Mouse (Mus musculus) C2C12 (cell line): ENCODE data around the gene Gh. TPM values are rescaled to one million over a fixed set of nuclear protein-coding genes. Genes with fewer than 3 reads are reported as not detected.

Experiments used
- H3K27me3 ChIP-seq: one replicate; pipeline ENCODE4 v1.6.1; 2011; ENCODE audit not compliant: control insufficient read depth, insufficient read depth, insufficient read length
- H3K36me3 ChIP-seq: one replicate; pipeline ENCODE4 v1.6.1; 2011; ENCODE audit not compliant: control insufficient read depth, insufficient read depth
- H3K4me3 ChIP-seq: one replicate; pipeline ENCODE4 v1.5.1; 2011; ENCODE audit warnings: mild to moderate bottlenecking, control low read depth; ENCODE audit not compliant: poor library complexity, insufficient read depth, severe bottlenecking
- H3K79me2 ChIP-seq: one replicate; pipeline ENCODE4 v1.6.1; 2011; ENCODE audit not compliant: control insufficient read depth, insufficient read depth
- H3K79me3 ChIP-seq: one replicate; pipeline ENCODE4 v1.6.1; 2011; ENCODE audit warnings: low read depth, control low read depth
- H3ac ChIP-seq: one replicate; pipeline ENCODE3; 2011; ENCODE audit warnings: low read depth; ENCODE audit not compliant: control insufficient read depth, insufficient read length
- CEBPB ChIP-seq: IDR thresholded peaks from one replicate; pipeline ENCODE4 v1.6.1; 2011; ENCODE audit warnings: low read depth, mild to moderate bottlenecking, control low read depth, moderate library complexity
- CTCF ChIP-seq: IDR thresholded peaks from one replicate; pipeline ENCODE4 v1.5.1; 2011; ENCODE audit not compliant: control insufficient read depth, insufficient read depth, insufficient read length
- FOSL1 ChIP-seq: IDR thresholded peaks from one replicate; pipeline ENCODE4 v1.8.0; 2011; ENCODE audit warnings: mild to moderate bottlenecking, low read length; ENCODE audit not compliant: poor library complexity, insufficient read depth, severe bottlenecking
- MAX ChIP-seq: IDR thresholded peaks from one replicate; pipeline ENCODE4 v1.6.1; 2011; ENCODE audit warnings: mild to moderate bottlenecking, control low read depth
- MYOD1 ChIP-seq: IDR thresholded peaks from one replicate; pipeline ENCODE4 v1.6.1; 2011; ENCODE audit warnings: low read depth; ENCODE audit not compliant: control insufficient read depth, insufficient read length
- MYOG ChIP-seq: IDR thresholded peaks from one replicate; pipeline ENCODE4 v1.6.1; 2011; ENCODE audit not compliant: control insufficient read depth, insufficient read length; ENCODE audit errors: extremely low read depth
- USF1 ChIP-seq: IDR thresholded peaks from one replicate; pipeline ENCODE4 v1.6.1; 2011; ENCODE audit warnings: low read depth, mild to moderate bottlenecking, control low read depth, moderate library complexity
- polyA plus RNA-seq: library from polyadenylated mRNA; unstranded; fragments of >200 nt; fragmentation: generic; extraction: Trizol; gene quantifications from one replicate; pipeline ENCODE4 v1.2.1, GENCODE M21; 2012; ENCODE audit warnings: missing spikeins

Gene Gh
- polyA plus RNA-seq, 1 experiment: not detected

- H3K27me3 ChIP-seq: peaks cover 23% of the 10 kb centered on the region
- no peak overlapping the region for H3ac ChIP-seq
- TF ChIP-seq CEBPB: no peak
- TF ChIP-seq MAX: no peak
- no peak for TF ChIP-seq MYOD1
- no peak for TF ChIP-seq USF1
- TF ChIP-seq FOSL1: no peak
- TF ChIP-seq CTCF: no peak
- TF ChIP-seq MYOG: no peak
- no peak overlapping the region for H3K4me3 ChIP-seq
- no peaks in the 10 kb centered on the region for H3K79me2 ChIP-seq
- no peaks in the 10 kb centered on the region for H3K79me3 ChIP-seq
- no peaks in the 10 kb centered on the region for H3K36me3 ChIP-seq
Measured at GRCm38 (mm10) chr11:106338870-106339269, 37.2 kb upstream of the Gh start.

DNA sequence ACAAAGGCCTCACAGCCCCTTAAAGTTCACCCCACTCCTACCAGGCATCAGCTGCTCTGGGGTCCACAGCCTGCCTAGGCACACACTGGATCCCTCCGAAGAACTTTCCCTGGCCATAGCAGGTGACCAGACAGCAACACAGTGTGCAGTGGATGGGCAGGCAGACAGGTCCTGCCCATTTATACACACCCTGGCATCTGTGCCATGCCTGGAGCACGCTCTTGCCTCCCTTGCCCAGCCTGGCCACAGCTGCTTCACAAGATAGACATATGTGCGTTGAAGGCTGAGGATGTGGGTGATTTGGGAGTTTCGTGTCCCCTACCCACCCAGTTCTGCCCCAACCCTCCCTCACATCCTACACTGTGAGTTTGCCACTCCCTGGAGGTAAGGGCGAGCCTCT, 36.4 kb upstream of the Gh start:
- H3K79me2 ChIP-seq: no peaks in the 10 kb centered on the region
- peaks cover 18% of the 10 kb centered on the region for H3K27me3 ChIP-seq
- TF ChIP-seq FOSL1: no peak
- no peak overlapping the region for H3K4me3 ChIP-seq
- H3K36me3 ChIP-seq: no peaks in the 10 kb centered on the region
- no peak overlapping the region for H3ac ChIP-seq
- H3K79me3 ChIP-seq: no peaks in the 10 kb centered on the region

DNA sequence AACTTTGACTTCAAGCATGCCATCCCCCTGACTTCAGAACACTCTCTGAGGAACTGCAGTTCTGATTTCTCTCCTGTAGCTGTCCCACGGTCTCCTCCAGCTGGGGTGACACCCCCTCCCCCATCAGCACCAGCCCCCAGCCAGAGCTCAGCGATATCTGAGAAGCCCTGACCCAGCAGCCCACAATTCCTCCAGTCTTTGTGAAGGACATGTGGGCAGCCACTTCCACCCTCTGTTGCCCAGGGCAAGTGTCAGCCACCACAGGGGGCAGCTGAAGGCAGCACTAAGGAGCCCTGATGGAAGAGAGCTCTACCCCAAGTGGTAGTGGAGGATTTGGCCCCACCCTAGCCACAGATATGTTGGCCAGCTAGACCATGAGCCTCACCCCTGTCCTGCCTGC, 32.4 kb upstream of the Gh start:
- no peak overlapping the region for H3ac ChIP-seq
- no peak overlapping the region for H3K4me3 ChIP-seq
- no peaks in the 10 kb centered on the region for H3K79me2 ChIP-seq
- no peak for TF ChIP-seq MAX
- no peak for TF ChIP-seq CTCF
- no peak for TF ChIP-seq FOSL1
- TF ChIP-seq USF1: no peak
- no peak for TF ChIP-seq MYOG
- no peak for TF ChIP-seq CEBPB
- TF ChIP-seq MYOD1: no peak
- H3K36me3 ChIP-seq: no peaks in the 10 kb centered on the region
- H3K79me3 ChIP-seq: no peaks in the 10 kb centered on the region
- no peaks in the 10 kb centered on the region for H3K27me3 ChIP-seq

DNA sequence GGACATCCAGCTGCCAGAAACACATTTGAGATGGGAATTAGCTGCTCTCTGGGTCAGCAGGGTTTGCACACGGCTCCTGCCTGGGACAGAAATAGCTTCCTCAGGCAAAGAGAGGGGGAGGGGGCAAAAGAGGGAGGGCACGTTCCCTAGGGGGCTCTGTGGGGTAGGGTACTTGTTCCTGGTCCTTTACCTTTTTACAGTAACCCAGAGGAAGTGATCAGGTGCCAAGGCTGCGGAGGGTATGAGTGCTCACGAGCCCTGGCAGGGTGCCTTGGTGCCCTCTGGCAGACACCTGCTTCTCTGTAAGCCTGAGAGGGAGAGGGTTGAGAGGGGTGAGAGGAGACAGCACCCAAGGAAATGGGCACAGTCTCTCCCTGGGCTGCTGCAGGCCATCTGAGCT, 30.8 kb upstream of the Gh start:
- Histone ChIP-seq H3K79me3 (no peaks in the 10 kb centered on the region), H3ac (no peak overlapping the region), H3K4me3 (no peak overlapping the region), H3K27me3 (no peaks in the 10 kb centered on the region), H3K36me3 (no peaks in the 10 kb centered on the region), H3K79me2 (no peaks in the 10 kb centered on the region)
- TF ChIP-seq FOSL1: no peak
- no peak for TF ChIP-seq USF1
- no peak for TF ChIP-seq CTCF
- no peak for TF ChIP-seq MAX
- TF ChIP-seq CEBPB: no peak
- no peak for TF ChIP-seq MYOD1
- no peak for TF ChIP-seq MYOG

- Histone ChIP-seq H3K36me3 (no peaks in the 10 kb centered on the region), H3ac (no peak overlapping the region), H3K79me2 (no peaks in the 10 kb centered on the region), H3K27me3 (peaks cover 4% of the 10 kb centered on the region), H3K4me3 (no peak overlapping the region), H3K79me3 (no peaks in the 10 kb centered on the region)
- TF ChIP-seq MYOD1 (no peak), CEBPB (no peak), MYOG (no peak), FOSL1 (no peak), MAX (no peak), USF1 (no peak), CTCF (no peak)
Measured at GRCm38 (mm10) chr11:106329682-106330081, 28.0 kb upstream of the Gh start.

DNA sequence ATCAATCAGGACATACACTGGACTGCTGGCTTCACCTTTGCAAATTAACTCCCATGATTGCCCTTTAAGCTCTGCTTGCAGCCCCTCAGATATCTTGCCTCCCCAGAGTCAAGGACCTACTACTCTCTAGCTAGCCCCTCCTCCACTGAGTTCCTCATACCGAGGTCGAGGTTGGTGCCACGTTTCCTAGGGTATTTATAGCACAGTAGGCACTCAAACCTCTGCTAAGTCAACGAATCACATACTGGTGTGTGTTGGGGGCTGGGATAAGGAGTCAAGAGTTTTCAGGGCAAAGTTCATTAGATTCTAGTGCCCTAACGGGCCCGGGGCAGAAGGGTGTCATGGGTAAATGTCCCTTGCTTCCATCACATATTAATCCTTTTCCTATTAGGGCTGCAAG, 27.5 kb upstream of the Gh start:
- TF ChIP-seq CTCF (no peak), CEBPB (no peak), MYOD1 (no peak), MAX (no peak), FOSL1 (no peak)
- peaks cover 7% of the 10 kb centered on the region for H3K27me3 ChIP-seq
- H3K4me3 ChIP-seq: no peak overlapping the region
- H3ac ChIP-seq: no peak overlapping the region
- no peaks in the 10 kb centered on the region for H3K79me3 ChIP-seq
- H3K36me3 ChIP-seq: no peaks in the 10 kb centered on the region
- no peaks in the 10 kb centered on the region for H3K79me2 ChIP-seq

GRCm38 (mm10) chr11:106328521-106328920, 26.9 kb upstream of the Gh start:
- H3K36me3 ChIP-seq: no peaks in the 10 kb centered on the region
- H3K79me2 ChIP-seq: no peaks in the 10 kb centered on the region
- no peak overlapping the region for H3K4me3 ChIP-seq
- peaks cover 11% of the 10 kb centered on the region for H3K27me3 ChIP-seq
- H3K79me3 ChIP-seq: no peaks in the 10 kb centered on the region
- no peak for TF ChIP-seq FOSL1
- no peak overlapping the region for H3ac ChIP-seq
